ENCODE assay signal across 8 mouse cellular contexts in the genomic region with DNA sequence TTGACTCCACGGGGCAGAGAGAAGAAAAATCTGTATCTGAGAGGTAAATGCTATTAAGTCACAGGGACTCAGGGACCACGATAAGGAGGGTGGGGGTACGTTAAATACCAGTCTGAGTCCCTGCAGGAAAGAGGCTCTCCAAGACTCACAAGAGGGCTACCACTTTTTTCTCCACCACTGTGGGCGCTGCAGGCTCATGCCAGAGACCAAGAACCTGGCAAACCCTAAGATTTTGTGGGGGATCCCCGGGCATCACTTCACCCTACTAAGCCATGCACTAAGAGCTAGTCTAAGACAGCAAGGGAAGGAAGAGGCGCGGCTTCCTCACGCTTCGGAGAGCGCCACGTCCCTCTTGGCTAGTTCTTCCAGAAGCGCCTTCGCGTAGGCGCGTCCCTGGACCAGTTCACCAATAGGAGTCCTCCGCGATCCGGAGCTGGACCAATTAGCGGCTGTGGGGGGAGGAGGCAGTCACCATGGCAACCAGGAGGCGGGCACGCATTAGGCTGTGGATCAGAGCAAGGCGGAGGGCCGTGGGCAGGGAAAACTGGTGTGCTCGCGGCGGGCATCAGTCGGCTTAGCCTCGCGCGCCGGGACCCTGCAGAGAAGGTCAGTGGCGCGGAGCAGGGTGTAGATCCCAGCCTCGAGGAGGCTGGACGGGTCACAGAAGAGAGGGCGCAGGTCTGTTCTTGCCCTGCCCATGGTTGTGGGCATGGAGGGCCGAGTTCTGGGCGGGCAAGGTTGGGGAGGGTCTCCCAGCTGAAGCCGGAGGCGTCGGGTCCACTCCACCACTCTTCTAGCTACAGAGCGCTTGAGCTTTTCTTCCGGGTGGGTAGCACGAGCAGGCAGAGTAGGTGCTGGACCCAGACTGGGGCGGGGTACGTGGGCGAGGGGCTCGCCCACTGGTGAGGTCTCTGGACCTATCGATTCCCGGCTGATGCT. TPM values are rescaled to one million over a fixed set of nuclear protein-coding genes. Genes with fewer than 3 reads are reported as not detected.
A peak's percentile ranks its signal among the peaks of the same experiment; 100 is the strongest.
DNase-seq lines count a peak whose midpoint lies in the region; ATAC-seq lines count a peak whose summit lies in the region.

TSS of gene Nucb2 (plus strand) at position 491 of the 939 bp plus-strand sequence.

- peak; percentile 99 for ATAC-seq in megakaryocyte progenitor cell, adult 5-6 weeks (replicated peaks; ENCODE audit: poor library complexity)

- peak; percentile 95 for DNase-seq in adipocyte (ENCODE audit: low spot score)
- peak; percentile 99 for DNase-seq in embryo, embryonic 10 days (ENCODE audit: low spot score)
- DNase-seq in gastrocnemius, postnatal 10 days: peak; percentile 96
- DNase-seq in induced T-regulatory cell, adult 2 months (ENCODE audit: low read depth): peak; percentile 99
- DNase-seq in left cerebral cortex, adult 9 months (ENCODE audit: low spot score in 2 of 2): peak; percentile 98 to 99
- DNase-seq in right cerebral cortex, postnatal 14 days: peak; percentile 98
- peak; percentile 98 to 99 for DNase-seq in urinary bladder, postnatal 36 days (ENCODE audit: low spot score in 2 of 2)

RNA-seq across cellular contexts. Expression of gene Nucb2, which starts in this region (rescaled TPM):
- total RNA-seq in gastrocnemius, postnatal 10 days (2021): 10 to 100 TPM; 16.6 to 20.2 TPM
- 93.7 and 123 TPM in 2 replicates for total RNA-seq in megakaryocyte progenitor cell, adult 5-6 weeks (2015)
- total RNA-seq in megakaryocyte progenitor cell, adult 5-6 weeks (2017): 119 TPM in 2 replicates

Comparison
In these comparisons a context has a peak if more than half of its experiments do, and no peak if none do; other contexts are left out.
1. Peak in every context shown above with its lines: DNase-seq and ATAC-seq.
2. RNA of gene Nucb2 (total RNA-seq): 93.7 to 123 TPM in megakaryocyte progenitor cell, adult 5-6 weeks; 16.6 to 20.2 TPM in gastrocnemius, postnatal 10 days; every median in the first group is over 4 times any median in the second.